Mouse (Mus musculus): ENCODE measurements around the gene Kit.

Gene Kit

GRCm38 (mm10) chr5:75591567-75591966, 16.9 kb downstream of the Kit start:
- no peak for DNase-seq

GRCm38 (mm10) chr5:75595319-75595718, 20.6 kb downstream of the Kit start:
- DNase-seq = no peak

GRCm38 (mm10) chr5:75596211-75596610, 21.5 kb downstream of the Kit start:
- DNase-seq = no peak

GRCm38 (mm10) chr5:75597316-75597715, 22.6 kb downstream of the Kit start:
- DNase-seq = no peak

GRCm38 (mm10) chr5:75598491-75598890, 23.8 kb downstream of the Kit start:
- no peak for DNase-seq

GRCm38 (mm10) chr5:75599991-75600390, 25.3 kb downstream of the Kit start:
- DNase-seq = no peak

GRCm38 (mm10) chr5:75604238-75604637, 29.5 kb downstream of the Kit start:
- DNase-seq = no peak

GRCm38 (mm10) chr5:75606898-75607297, 32.2 kb downstream of the Kit start:
- DNase-seq = no peak

GRCm38 (mm10) chr5:75607971-75608370, 33.3 kb downstream of the Kit start:
- no peak for DNase-seq

GRCm38 (mm10) chr5:75612380-75612779, 37.7 kb downstream of the Kit start:
- DNase-seq = no peak

- no peak for DNase-seq
Measured at GRCm38 (mm10) chr5:75612926-75613325, 38.2 kb downstream of the Kit start.

- DNase-seq = no peak
Measured at GRCm38 (mm10) chr5:75615000-75615571, 40.4 kb downstream of the Kit start.

GRCm38 (mm10) chr5:75615624-75616023, 40.9 kb downstream of the Kit start:
- no peak for DNase-seq

GRCm38 (mm10) chr5:75622401-75622800, 47.7 kb downstream of the Kit start:
- DNase-seq = no peak

- no peak for DNase-seq
Measured at GRCm38 (mm10) chr5:75623007-75623406, 48.3 kb downstream of the Kit start.

- DNase-seq = no peak
Measured at GRCm38 (mm10) chr5:75623520-75623919, 48.8 kb downstream of the Kit start.

- DNase-seq = no peak
Measured at GRCm38 (mm10) chr5:75623993-75624706, 49.4 kb downstream of the Kit start.

GRCm38 (mm10) chr5:75625059-75625458, 50.3 kb downstream of the Kit start:
- DNase-seq = no peak

- no peak for DNase-seq
Measured at GRCm38 (mm10) chr5:75626284-75626683, 51.6 kb downstream of the Kit start.

GRCm38 (mm10) chr5:75626703-75627102, 52.0 kb downstream of the Kit start:
- no peak for DNase-seq

GRCm38 (mm10) chr5:75632257-75632656, 57.5 kb downstream of the Kit start:
- no peak for DNase-seq

GRCm38 (mm10) chr5:75632846-75633640, 58.3 kb downstream of the Kit start:
- no peak for DNase-seq

- DNase-seq = peak; percentile 37
Measured at GRCm38 (mm10) chr5:75635385-75635784, 60.7 kb downstream of the Kit start.

GRCm38 (mm10) chr5:75640637-75641036, 65.9 kb downstream of the Kit start:
- no peak for DNase-seq
